Mouse (Mus musculus): ENCODE data around the gene Olfr66.

The Olfr66 gene

DNA sequence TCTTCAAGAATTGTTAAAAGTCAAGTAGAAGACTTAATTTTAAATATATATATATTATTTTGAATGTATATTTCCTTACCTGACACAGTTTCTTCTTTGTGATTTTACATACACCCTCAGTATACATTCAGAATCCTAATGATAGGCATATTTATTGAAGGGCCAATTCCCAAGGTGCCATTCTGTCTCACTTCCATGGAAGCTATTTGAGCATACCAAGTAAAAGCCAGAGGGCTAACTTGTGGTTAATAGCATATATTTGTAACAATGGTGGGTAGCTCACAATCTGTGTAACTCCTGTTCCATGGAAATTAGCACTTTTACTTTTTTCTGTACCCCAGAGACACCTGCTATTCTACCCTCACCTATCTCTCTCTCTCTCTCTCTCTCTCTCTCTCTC lies at the start of gene Olfr66:
Gene Olfr66 (minus strand): TSS at position 101 of the 400 bp plus-strand sequence.
- no peak for DNase-seq

DNA sequence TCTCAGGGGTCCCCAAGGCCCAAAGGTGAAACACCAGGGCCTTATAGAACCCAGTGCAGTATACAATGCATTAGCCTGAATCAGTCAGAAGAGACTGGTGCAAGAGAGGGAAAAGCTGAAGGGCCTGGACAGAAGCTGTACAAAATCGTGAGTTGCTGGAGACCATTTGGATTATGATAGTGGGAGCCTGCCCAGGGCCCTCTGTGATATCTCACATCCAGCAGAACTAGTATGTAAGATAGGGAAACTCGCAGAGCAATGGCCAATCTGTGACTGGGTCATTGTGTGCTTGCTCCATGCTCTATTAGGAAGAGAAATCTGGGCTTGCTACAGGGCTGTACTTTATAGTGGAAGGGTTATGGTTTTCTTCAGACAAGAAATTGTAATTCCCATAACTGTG lies 48.2 kb upstream of the Olfr66 start, which contains the start of gene Olfr632:
Gene Olfr632 (plus strand): TSS at position 84 of the 400 bp plus-strand sequence.
- no peak for DNase-seq

DNA sequence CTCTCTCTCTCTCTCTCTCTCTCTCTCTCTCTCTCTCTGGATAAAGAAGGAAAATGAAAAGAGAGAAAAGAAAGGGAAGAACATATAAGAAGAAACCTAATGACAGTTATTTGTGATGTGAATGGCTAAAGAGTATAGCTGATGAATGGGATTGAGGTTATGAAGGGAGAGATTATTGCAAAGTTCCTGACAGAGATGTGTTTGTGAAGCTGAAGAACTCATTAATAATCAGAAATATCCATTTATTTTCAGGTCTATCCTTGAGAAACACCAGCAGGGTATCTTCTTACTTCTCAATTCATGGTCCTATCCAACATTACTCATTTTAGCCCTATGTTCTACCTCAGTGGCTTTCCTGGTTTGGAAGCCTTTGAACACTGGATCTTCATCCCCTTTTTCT lies 42.5 kb upstream of the Olfr66 start, which contains the start of gene Olfr631:
Gene Olfr631 (plus strand): TSS at position 301 of the 400 bp plus-strand sequence.
- DNase-seq: no peak

DNA sequence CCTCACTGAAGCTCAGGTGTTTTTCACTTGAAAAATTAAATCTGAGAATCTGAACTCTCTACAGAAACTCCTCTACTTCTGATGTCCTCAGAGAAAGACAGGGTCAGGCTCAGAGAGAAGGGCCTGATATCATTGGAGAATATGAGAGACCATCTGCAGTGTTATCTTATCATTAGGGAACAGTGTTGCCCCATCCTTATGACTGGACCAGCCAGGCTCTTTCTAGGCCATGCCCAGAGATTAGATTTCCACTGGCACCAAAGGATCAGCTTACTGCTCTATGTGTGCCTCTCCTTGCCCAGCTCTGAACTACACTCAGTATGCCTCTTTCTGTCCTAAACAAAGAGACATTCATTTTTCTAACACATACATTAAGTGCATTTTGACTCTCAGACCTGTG lies 29.3 kb upstream of the Olfr66 start:
- no peak for DNase-seq

DNA sequence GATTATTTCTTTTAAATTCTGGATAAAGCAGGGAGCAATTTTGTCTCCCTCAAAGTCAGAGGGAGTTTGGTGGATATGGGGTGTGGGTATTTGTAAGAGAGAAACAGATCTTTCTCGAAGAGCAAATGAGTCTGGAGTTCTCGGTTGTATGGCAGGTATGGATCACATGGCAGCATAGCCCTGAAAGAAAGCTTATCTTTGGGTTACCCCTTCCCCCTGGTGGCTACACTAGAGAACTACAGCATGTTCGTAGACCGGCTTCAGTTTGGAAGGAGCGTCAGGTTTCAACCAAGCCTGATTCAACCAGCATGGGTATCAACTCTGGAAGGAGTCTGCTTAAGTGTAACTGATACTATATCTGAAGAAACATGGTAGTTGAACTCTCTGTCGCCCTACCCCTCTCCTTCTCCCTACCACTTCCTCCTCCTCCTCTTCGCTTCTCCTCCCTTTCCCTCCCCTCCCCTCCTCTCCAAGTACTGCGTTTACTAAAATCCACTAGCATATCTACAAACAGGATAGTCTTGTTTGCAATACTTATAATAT lies 27.0 kb upstream of the Olfr66 start:
- DNase-seq: no peak

DNA sequence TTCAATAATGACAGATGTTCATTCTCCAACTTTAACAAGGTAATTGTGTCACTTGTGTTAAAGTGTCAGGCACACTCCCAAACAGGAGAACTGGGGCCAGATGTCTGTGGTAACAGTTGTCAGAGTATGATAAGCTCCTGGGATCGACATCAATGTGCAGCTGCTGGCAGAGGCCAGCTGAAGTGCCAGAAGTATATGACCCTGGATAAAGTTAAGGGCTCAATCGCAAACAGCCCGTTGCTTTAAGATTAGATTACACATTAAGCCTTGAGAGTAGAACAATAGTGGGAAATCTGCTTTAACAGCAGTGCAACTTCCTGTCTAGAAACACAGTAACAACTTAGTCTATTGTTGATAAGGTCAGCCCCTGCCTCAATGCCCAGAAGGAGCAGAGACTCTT lies 24.0 kb upstream of the Olfr66 start:
- no peak for DNase-seq

DNA sequence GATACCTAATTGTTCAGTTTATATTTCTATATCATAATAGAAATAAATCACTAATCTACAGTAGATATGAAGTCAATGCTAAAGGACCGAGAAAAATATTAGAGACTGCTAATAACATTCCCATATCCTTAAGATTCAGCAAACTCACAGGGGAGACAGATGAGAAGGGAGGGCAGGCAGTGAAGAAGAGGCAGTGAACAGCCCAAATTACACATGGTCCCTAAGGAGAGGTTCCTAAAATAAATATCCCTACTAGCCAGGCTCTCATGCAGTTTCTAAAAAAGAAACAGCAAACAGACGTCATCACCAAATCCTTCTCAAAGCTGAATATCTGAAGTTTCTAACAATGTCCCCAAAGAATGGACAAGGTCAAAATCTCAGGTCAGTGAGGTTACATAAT lies 17.1 kb upstream of the Olfr66 start, which contains the start of gene Olfr65:
Gene Olfr65 (plus strand): TSS at position 301 of the 400 bp plus-strand sequence.
- no peak for DNase-seq

DNA sequence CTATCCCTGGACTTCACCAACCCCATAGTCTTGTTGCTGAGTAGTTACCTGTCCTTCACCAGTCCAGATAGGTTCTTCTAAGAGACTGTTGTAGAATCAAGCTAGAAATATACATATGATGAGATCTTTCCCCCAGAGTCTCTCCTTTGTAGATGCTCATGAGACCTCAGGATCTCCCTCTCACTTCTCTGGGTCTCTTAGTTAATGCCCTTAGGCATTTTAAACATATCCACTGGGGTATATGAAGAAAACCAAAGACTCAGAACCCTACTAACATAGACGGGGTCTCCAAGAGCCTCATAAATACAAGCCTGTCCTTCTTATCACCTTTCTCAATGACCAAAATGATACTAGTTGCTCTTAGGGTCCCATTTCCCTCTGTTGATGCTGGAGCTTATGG lies 8.3 kb upstream of the Olfr66 start, which contains the start of gene Olfr64:
Gene Olfr64 (minus strand): TSS at position 101 of the 400 bp plus-strand sequence.
- DNase-seq: no peak

DNA sequence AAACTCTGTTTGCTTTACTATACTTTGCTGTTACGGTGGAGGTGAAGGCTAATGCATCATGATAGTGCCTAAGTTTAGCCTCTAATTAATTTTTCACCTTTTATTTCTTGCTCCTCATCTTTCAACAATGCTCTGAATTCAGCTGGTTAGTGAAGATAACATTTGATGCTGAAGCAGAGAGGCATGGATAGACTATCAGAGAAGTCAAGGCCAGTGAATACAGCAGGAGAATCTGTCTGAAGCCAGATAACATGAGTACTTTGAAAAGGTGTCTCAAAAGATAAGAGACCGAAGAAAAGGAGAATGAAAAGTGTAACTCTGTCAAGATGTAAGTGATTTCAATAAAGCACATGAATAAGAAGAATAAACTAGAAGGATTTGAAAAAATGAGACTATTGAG lies 9.0 kb downstream of the Olfr66 start:
- DNase-seq: no peak

DNA sequence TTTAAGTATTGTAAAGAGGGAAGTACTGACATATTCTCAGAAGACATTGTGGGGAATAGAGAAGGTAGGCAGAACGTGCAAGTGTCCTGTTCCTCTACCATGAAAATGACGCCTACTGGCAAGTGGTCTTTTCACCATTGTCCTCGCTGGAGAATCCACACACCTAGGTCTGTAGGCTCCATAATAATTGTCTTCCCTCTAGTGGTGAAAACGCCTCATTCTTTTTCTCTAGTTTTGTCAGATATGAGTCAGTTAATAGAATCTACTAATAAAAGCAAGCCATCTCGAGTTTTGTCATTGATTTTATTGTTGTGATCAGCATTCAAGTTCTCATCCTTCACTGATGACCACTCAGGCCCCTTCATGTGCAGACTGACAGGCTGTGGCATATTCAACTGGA lies 11.6 kb downstream of the Olfr66 start:
- no peak for DNase-seq

DNA sequence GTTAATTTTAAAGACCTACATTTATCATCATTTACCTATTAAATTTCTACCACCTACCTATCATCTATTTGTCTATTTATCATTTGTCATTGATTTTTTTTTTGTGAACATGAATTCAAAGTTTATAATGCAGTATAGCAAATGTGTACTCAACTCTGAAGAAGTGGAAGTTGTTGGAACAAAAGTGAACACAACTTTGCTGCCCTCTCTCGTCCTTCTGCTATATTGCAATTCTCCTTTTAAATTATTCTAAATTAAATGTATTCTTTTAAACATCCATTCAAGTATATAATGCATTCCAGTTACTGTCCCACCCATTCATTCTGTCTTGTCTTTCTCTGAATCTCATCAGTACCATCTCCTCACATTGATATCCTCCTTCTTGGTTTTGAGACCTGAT lies 13.0 kb downstream of the Olfr66 start:
- DNase-seq: no peak

DNA sequence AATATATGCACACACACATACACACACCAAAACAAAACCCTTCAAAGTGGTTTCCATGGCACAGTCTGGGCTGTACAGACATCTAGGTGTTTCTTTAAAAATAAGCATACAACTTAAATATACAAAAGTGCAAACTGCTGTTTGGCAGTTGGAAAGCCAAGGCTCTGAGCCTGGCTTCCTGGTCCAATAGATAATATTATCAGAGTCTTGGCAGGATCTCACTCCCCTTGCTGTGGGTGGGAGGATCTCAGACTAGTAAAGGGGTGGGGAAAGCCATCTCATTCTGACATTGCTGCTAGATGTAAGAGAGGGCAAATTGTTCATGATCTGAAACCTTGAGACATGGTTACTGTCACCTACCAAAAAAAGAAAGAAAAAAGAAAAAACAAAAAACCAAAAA lies 15.4 kb downstream of the Olfr66 start:
- DNase-seq: no peak

DNA sequence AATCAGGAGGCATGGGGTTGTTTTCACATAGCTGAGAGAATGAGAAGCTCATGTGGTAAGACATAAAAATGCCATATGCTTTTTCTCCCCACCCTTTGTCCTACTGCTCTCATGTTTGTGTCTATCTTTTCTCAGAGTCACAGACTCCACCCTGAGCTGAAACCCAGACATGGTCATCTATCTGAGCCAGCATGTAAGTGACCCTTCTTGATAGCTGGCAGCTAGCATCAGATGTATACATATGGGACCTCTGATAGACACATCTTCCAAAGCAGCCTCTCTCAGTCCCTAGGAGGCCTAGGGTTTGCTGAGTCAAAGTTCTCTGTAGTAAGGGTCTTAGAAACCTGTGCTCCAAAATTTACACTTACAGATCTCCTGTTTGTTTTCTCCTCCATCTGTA lies 20.3 kb downstream of the Olfr66 start:
- DNase-seq: no peak

DNA sequence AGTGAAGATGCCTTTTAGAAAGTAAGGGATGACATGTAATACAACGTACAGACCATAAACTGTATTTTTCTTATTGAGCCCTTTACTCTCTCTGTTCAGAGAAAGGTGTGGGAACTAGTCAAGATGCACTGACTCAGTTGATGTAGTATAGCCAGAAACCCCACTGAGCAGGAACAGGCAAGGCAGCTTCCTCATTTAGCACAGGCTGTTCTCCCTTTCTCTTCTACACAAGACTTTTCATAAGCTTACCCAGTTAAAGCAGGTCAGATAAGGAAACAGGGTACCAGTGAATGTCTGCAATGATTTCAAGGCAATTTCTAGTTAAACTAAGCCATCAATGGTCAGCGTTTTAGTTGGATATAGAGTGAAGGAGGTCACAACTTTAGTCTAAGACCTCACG lies 24.5 kb downstream of the Olfr66 start:
- no peak for DNase-seq

DNA sequence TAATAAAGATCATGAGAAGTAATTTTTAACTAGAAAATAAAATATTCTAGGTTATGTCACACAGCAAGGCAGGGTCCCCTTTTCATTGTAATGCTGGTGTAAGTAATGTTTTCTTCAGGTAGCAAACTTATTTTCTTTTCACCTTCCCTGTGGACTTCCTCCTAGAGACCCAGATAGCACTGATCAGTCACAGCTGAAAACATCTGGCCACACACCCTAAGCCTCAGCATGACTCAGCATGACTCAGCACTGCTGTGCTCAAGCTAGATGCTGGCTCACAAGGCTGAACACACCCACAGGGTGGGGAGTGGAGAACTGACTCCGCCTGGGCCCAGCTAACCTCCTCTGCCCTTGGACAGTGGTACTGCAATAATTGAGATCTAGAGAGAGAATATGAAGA lies 25.2 kb downstream of the Olfr66 start:
- DNase-seq: no peak

DNA sequence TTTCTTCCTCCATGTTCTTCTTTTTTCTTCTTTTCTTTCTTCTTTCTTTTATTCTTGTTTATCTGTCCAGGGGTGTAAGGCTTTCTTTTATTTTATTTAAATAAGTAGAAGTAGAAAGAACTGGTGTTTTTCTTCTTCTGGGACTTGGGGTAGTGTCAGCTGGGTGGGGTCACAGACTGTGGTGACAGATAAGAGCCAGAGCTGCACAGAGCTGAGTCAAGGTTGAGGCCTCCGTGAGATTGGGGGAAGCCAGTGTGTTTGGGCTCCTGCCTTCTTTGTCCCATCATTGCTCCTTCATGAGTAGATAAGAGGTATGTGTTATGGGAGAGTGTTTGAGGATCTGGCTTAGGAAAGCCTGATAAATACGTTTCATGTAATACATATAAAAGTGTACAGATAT lies 27.0 kb downstream of the Olfr66 start:
- DNase-seq: no peak

DNA sequence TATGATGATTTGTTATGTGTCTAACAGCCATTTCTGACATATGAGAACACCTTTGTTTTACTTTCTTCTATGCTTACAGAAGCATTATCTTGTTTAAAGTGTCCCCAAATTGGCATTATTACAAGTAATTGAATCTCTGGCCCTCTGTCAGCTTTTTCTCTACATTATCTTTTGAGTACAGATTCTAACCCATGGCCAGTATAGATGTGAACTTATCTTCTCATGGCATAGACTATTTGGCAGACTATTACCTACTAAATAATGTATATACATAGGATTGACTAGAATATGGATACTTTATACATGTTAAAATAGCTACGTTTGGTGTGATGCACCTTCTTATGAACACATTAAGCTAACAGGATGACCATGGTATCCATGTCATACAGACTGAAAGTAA lies 31.4 kb downstream of the Olfr66 start:
- DNase-seq: no peak

DNA sequence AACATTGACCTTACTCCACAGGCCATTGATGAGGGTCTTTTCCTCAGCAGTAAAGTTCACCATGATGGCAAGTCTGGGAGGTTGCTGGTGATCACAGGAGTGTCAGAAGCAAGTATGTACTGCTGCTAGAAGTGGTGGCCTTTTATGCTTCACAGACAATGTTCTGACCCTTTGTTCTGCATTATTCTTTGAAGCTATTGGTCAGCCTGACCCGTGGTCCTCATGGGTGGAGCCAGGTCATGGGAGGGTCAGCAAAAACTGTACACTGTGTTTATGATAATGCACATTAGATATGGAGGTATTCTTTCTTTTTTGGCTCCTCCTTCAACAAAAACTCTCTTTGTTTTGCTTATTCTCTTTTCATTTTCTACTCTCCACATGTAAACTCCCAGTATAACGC lies 33.0 kb downstream of the Olfr66 start, which contains the start of gene Hbb-y:
Gene Hbb-y (minus strand): TSS at position 127 of the 400 bp plus-strand sequence.
- DNase-seq: no peak

DNA sequence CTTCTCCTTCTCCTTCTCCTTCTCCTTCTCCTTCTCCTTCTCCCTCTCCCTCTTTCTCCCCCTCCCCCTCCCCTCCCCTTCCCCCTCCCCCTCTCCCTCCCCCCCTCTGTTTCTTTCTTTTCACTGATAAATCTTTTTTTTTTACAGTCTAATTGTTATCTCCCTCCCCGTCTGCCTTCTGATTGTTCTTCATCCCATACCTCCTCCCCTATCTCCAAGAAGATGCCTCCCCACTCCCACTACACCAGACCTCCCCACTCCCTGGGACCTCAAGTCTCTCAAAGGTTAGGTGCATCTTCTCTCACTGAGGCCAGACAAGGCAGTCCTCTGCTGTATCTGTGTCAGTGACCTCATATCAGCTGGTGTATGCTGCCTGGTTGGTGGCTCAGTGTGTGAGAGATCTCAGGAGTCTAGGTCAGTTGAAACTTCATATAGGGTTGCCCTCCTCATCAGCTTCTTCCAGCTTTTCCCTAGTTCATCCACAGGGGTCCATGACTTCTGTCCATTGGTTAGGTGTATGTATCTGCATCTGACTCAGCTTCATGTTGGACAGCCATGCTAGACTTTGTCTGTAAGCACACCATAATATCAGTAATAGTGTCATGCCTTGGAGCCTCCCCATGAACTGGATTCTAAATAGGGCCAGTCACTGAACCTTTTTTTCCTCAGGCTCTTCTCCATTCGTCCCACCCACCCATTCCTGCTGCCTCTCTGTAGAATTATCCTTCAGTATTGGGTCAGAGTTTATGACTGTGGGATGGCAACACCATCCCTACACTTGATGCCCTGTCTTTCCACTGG lies 41.3 kb downstream of the Olfr66 start:
- no peak for DNase-seq

DNA sequence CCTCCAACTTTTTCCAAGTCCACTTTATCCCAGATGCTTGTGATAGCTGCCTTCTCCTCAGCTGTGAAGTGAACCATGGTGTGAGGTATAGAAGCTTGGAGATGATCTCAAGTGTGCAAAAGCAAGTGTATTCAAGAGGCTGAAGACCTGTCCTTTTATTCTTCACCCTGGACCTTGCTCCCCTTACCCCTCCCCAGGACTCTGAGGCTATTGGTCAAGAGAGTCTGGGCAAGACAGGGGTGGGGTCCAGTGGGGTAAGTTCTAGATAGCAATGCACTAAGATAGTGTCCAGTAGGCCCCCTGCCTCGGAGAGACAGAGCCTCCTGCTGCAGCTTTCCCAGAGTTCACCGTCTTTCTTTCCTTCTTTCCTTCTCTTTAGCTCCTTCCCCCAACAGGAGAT lies 43.0 kb downstream of the Olfr66 start, which contains the start of gene Hbb-bh1:
Gene Hbb-bh1 (minus strand): TSS at position 131 of the 400 bp plus-strand sequence.
- no peak for DNase-seq

DNA sequence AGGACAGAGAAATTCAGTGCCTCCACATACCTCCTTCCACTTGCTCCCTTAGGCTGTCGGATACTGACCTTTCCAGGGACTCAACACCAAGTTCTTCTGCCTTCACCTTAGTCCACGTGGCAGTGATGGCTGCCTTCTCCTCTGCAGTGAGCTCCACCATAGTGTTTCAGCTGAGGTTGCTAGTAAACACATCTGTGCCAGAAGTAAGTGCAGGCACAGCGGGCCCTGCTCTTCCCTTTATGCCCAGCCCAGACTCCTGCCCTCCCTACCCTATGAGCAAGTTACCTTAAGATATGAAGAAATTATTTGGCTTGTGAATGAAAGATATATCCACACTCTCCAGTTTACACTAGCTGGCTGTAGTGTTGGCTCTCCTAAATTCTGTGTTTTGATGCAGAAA lies 45.8 kb downstream of the Olfr66 start, which contains the start of gene Hbb-bh2:
Gene Hbb-bh2 (minus strand): TSS at position 253 of the 400 bp plus-strand sequence.
- no peak for DNase-seq
